Mouse (Mus musculus): Measurements from ENCODE around the gene Degs1.

Gene Degs1

DNA sequence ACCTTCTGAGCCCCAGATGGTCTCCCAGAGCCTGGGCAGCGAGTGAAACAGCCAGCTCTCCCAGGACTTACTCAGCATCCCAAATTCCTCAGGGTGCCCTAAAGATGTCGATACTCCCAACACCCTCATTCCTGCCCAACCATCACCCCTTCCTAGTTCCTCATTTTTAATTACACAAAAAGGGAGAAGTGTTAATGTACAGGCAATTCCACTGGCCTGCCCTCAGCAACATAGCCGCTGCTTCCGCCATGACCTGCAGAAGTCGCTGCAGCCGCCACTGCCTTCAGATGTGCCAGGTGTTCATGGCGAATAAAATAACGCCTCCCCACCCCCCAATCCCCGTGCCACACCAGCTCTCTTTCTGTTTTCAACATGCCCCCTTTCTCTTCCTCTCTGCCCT is 56.3 kb downstream of the Degs1 start:
- DNase-seq (ENCODE audit: low read depth, low spot score), result no peak

All from c-Kit-negative CD71-positive TER-119-positive erythroid progenitor cells, embryonic 14.5 days (primary cell).